Mouse (Mus musculus): ENCODE measurements around the gene Ltc4s.

The Ltc4s gene

GRCm38 (mm10) chr11:50238324-50238723, at the start of gene Ltc4s:
TSS of gene Ltc4s (minus strand) at chr11:50238616.
- peak in 1 of 2 experiments; percentile 47 for DNase-seq

- no peak for DNase-seq
Measured at GRCm38 (mm10) chr11:50286428-50286827, 48.0 kb upstream of the Ltc4s start.

GRCm38 (mm10) chr11:50285696-50286095, 47.3 kb upstream of the Ltc4s start:
- DNase-seq, result no peak

GRCm38 (mm10) chr11:50285263-50285662, 46.8 kb upstream of the Ltc4s start:
- no peak for DNase-seq

GRCm38 (mm10) chr11:50280053-50280452, 41.6 kb upstream of the Ltc4s start:
- no peak for DNase-seq

- no peak for DNase-seq
Measured at GRCm38 (mm10) chr11:50279005-50279404, 40.6 kb upstream of the Ltc4s start.

- DNase-seq, result peak in 1 of 2 experiments; percentile 0
Measured at GRCm38 (mm10) chr11:50277706-50278105, 39.3 kb upstream of the Ltc4s start.

GRCm38 (mm10) chr11:50277025-50277424, 38.6 kb upstream of the Ltc4s start:
- peak in 1 of 2 experiments; percentile 1 for DNase-seq

GRCm38 (mm10) chr11:50275568-50276151, 37.2 kb upstream of the Ltc4s start:
- DNase-seq, result peak in 1 of 2 experiments; percentile 30

GRCm38 (mm10) chr11:50275077-50275476, 36.7 kb upstream of the Ltc4s start:
- no peak for DNase-seq

- no peak for DNase-seq
Measured at GRCm38 (mm10) chr11:50272819-50273218, 34.4 kb upstream of the Ltc4s start.

- DNase-seq, result no peak
Measured at GRCm38 (mm10) chr11:50269885-50270284, 31.5 kb upstream of the Ltc4s start.

GRCm38 (mm10) chr11:50269163-50269562, 30.7 kb upstream of the Ltc4s start:
- peak; percentile 66 to 68 for DNase-seq

- no peak for DNase-seq
Measured at GRCm38 (mm10) chr11:50266997-50267396, 28.6 kb upstream of the Ltc4s start.

- DNase-seq, result peak; percentile 46 to 69
Measured at GRCm38 (mm10) chr11:50265931-50266330, 27.5 kb upstream of the Ltc4s start.

- no peak for DNase-seq
Measured at GRCm38 (mm10) chr11:50263198-50263597, 24.8 kb upstream of the Ltc4s start.

- peak; percentile 43 to 62 for DNase-seq
Measured at GRCm38 (mm10) chr11:50262020-50262419, 23.6 kb upstream of the Ltc4s start.

GRCm38 (mm10) chr11:50258310-50258709, 19.9 kb upstream of the Ltc4s start:
- DNase-seq, result no peak

- no peak for DNase-seq
Measured at GRCm38 (mm10) chr11:50256615-50257014, 18.2 kb upstream of the Ltc4s start.

- DNase-seq, result peak in 1 of 2 experiments; percentile 54
Measured at GRCm38 (mm10) chr11:50254010-50254580, 15.7 kb upstream of the Ltc4s start.

- no peak for DNase-seq
Measured at GRCm38 (mm10) chr11:50253393-50253792, 15.0 kb upstream of the Ltc4s start.

GRCm38 (mm10) chr11:50252684-50253265, 14.4 kb upstream of the Ltc4s start:
- no peak for DNase-seq

GRCm38 (mm10) chr11:50252166-50252565, 13.8 kb upstream of the Ltc4s start:
- peak; percentile 60 to 76 for DNase-seq

- no peak for DNase-seq
Measured at GRCm38 (mm10) chr11:50248473-50249171, 10.2 kb upstream of the Ltc4s start.
